Mouse (Mus musculus) kidney, embryonic 16.5 days (tissue): ENCODE measurements around the gene Cops4. TPM values are rescaled to one million over a fixed set of nuclear protein-coding genes. Genes with fewer than 3 reads are reported as not detected.

Experiments used
- ATAC-seq: fragments of 200-750 bp; cut with Nextera tagmentation; 2 replicates; pipeline ENCODE4 v1.8.0; 2017; ENCODE audit warnings: moderate TSS enrichment; ENCODE audit not compliant: low FRiP score, low TSS enrichment
- H3K27ac ChIP-seq: fragments of 300-500 bp; sonication (generic); 2 replicates; pipeline ENCODE4 v1.5.1; 2014; ENCODE audit warnings: low read length
- H3K27me3 ChIP-seq: fragments of 300-500 bp; sonication (generic); 2 replicates; pipeline ENCODE4 v1.6.1; 2014; ENCODE audit warnings: low read length, control low read depth, mixed read lengths; ENCODE audit not compliant: insufficient read depth
- H3K36me3 ChIP-seq: fragments of 300-500 bp; sonication (generic); 2 replicates; pipeline ENCODE4 v1.6.1; 2014; ENCODE audit warnings: low read length, control low read depth, mixed read lengths; ENCODE audit not compliant: insufficient read depth
- H3K4me1 ChIP-seq: fragments of 300-500 bp; sonication (generic); 2 replicates; pipeline ENCODE4 v1.6.1; 2014; ENCODE audit warnings: low read length, control low read depth, mixed read lengths; ENCODE audit not compliant: insufficient read depth
- H3K4me2 ChIP-seq: fragments of 300-500 bp; sonication (generic); replicated peaks from 2 replicates; pipeline ENCODE4 v1.6.1; 2014; ENCODE audit warnings: low read depth, low read length
- H3K4me3 ChIP-seq: fragments of 300-500 bp; sonication (generic); 2 replicates; pipeline ENCODE4 v1.5.1; 2014; ENCODE audit warnings: mild to moderate bottlenecking, low read length
- H3K9ac ChIP-seq: fragments of 300-500 bp; sonication (generic); replicated peaks from 2 replicates; pipeline ENCODE4 v1.6.1; 2014; ENCODE audit warnings: low read length
- H3K9me3 ChIP-seq: fragments of 300-500 bp; sonication (generic); 2 replicates; pipeline ENCODE4 v1.6.1; 2016; ENCODE audit warnings: low read length, control low read depth
- WGBS: fragments of 180-500 bp; shearing (Covaris S2); extraction: QIAGEN DNeasy Blood & Tissue Kit; methylation state at CpG from one replicate; pipeline ENCODE4 v1.1.7; 2014; 5-methylcytosine and 5-hydroxymethylcytosine counted together
- polyA plus RNA-seq: library from polyadenylated mRNA; unstranded; fragments of >200 nt; fragmentation: Nextera tagmentation; extraction: Ambion mirVana; gene quantifications from 2 replicates; pipeline ENCODE4 v1.2.1, GENCODE M21; 2015

Cops4 gene
- 191 and 193 TPM in 2 replicates for polyA plus RNA-seq

GRCm38 (mm10) chr5:100518049-100519026 is at the start of gene Cops4:
Gene Cops4 (plus strand): TSS chr5:100518309.
- Histone ChIP-seq H3K27me3 (no peaks in the 10 kb centered on the region), H3K9me3 (no peaks in the 10 kb centered on the region), H3K27ac (peak within 1 kb of the TSS; percentile 78), H3K4me2 (peak within 1 kb of the TSS; percentile 87), H3K9ac (peak within 1 kb of the TSS; percentile 85), H3K4me1 (peaks cover 20% of the 10 kb centered on the region), H3K4me3 (peak within 1 kb of the TSS; percentile 71), H3K36me3 (peaks cover 5% of the 10 kb centered on the region; the same call in 1 of the 2 replicates)
- WGBS, result under 1% methylated on average over 64 of the region's 64 CpGs
- peak; percentile 100 for ATAC-seq

- no peaks in the 10 kb centered on the region for H3K9me3 ChIP-seq
- no peak overlapping the region for H3K27ac ChIP-seq
- no peak overlapping the region for H3K4me3 ChIP-seq
- no peaks in the 10 kb centered on the region for H3K4me1 ChIP-seq
- WGBS, result 83% methylated on average over 3 of the region's 3 CpGs
- no peak overlapping the region for H3K4me2 ChIP-seq
- no peak overlapping the region for H3K9ac ChIP-seq
- peaks cover 16% of the 10 kb centered on the region; the same call in 1 of the 2 replicates for H3K36me3 ChIP-seq
- H3K27me3 ChIP-seq, result no peaks in the 10 kb centered on the region
- no peak for ATAC-seq
Observed at GRCm38 (mm10) chr5:100476328-100476727, 41.8 kb upstream of the Cops4 start.

- H3K27ac ChIP-seq, result no peak overlapping the region
- H3K9me3 ChIP-seq, result no peaks in the 10 kb centered on the region
- H3K4me2 ChIP-seq, result no peak overlapping the region
- no peaks in the 10 kb centered on the region for H3K4me1 ChIP-seq
- peaks cover 12% of the 10 kb centered on the region; the same call in 1 of the 2 replicates for H3K36me3 ChIP-seq
- H3K9ac ChIP-seq, result no peak overlapping the region
- WGBS, result 80% methylated on average over 9 of the region's 9 CpGs
- no peak for ATAC-seq
- no peaks in the 10 kb centered on the region for H3K27me3 ChIP-seq
- H3K4me3 ChIP-seq, result no peak overlapping the region
Observed at GRCm38 (mm10) chr5:100477604-100478003, 40.5 kb upstream of the Cops4 start.

GRCm38 (mm10) chr5:100483569-100483968 is 34.5 kb upstream of the Cops4 start:
- Histone ChIP-seq H3K27me3 (no peaks in the 10 kb centered on the region), H3K4me1 (no peaks in the 10 kb centered on the region), H3K4me2 (no peak overlapping the region), H3K27ac (no peak overlapping the region), H3K9ac (no peak overlapping the region), H3K4me3 (no peak overlapping the region), H3K9me3 (no peaks in the 10 kb centered on the region), H3K36me3 (peaks cover 16% of the 10 kb centered on the region; the same call in 1 of the 2 replicates)
- no peak for ATAC-seq

- Histone ChIP-seq H3K9ac (no peak overlapping the region), H3K4me2 (no peak overlapping the region), H3K27ac (no peak overlapping the region), H3K4me3 (no peak overlapping the region), H3K36me3 (peaks cover 14% of the 10 kb centered on the region; the same call in 1 of the 2 replicates), H3K27me3 (no peaks in the 10 kb centered on the region), H3K9me3 (no peaks in the 10 kb centered on the region), H3K4me1 (peaks cover 18% of the 10 kb centered on the region)
- no peak for ATAC-seq
- WGBS, result 83% methylated on average over 2 of the region's 2 CpGs
Observed at GRCm38 (mm10) chr5:100487120-100487519, 31.0 kb upstream of the Cops4 start.

GRCm38 (mm10) chr5:100488231-100488630 is 29.9 kb upstream of the Cops4 start:
- Histone ChIP-seq H3K4me2 (no peak overlapping the region), H3K9me3 (no peaks in the 10 kb centered on the region), H3K9ac (no peak overlapping the region), H3K27me3 (no peaks in the 10 kb centered on the region), H3K36me3 (peaks cover 13% of the 10 kb centered on the region; the same call in 1 of the 2 replicates), H3K4me1 (peaks cover 18% of the 10 kb centered on the region), H3K27ac (no peak overlapping the region), H3K4me3 (no peak overlapping the region)
- no peak for ATAC-seq
- 95% methylated on average over 3 of the region's 3 CpGs for WGBS

- H3K9me3 ChIP-seq, result no peaks in the 10 kb centered on the region
- H3K27me3 ChIP-seq, result no peaks in the 10 kb centered on the region
- H3K4me3 ChIP-seq, result no peak overlapping the region
- 82% methylated on average over 2 of the region's 2 CpGs for WGBS
- H3K9ac ChIP-seq, result no peak overlapping the region
- H3K4me2 ChIP-seq, result no peak overlapping the region
- peaks cover 8% of the 10 kb centered on the region; the same call in 1 of the 2 replicates for H3K36me3 ChIP-seq
- ATAC-seq, result no peak
- no peak overlapping the region for H3K27ac ChIP-seq
- H3K4me1 ChIP-seq, result peaks cover 18% of the 10 kb centered on the region
Observed at GRCm38 (mm10) chr5:100489340-100489739, 28.8 kb upstream of the Cops4 start.

GRCm38 (mm10) chr5:100491704-100492103 is 26.4 kb upstream of the Cops4 start:
- H3K27ac ChIP-seq, result 0 out of 2 replicates have a peak overlapping the region, but pooled peaks have one; percentile 52
- no peak overlapping the region for H3K9ac ChIP-seq
- ATAC-seq, result peak; percentile 85
- H3K4me1 ChIP-seq, result peaks cover 18% of the 10 kb centered on the region
- 13% methylated on average over 4 of the region's 4 CpGs for WGBS
- no peaks in the 10 kb centered on the region for H3K9me3 ChIP-seq
- H3K27me3 ChIP-seq, result no peaks in the 10 kb centered on the region
- H3K4me2 ChIP-seq, result no peak overlapping the region
- no peak overlapping the region for H3K4me3 ChIP-seq
- H3K36me3 ChIP-seq, result no peaks in the 10 kb centered on the region

GRCm38 (mm10) chr5:100498436-100499180 is 19.5 kb upstream of the Cops4 start:
- Histone ChIP-seq H3K4me1 (peaks cover 18% of the 10 kb centered on the region), H3K27me3 (no peaks in the 10 kb centered on the region), H3K36me3 (no peaks in the 10 kb centered on the region), H3K4me2 (peak overlapping the region; percentile 96), H3K9ac (peak overlapping the region; percentile 87), H3K27ac (peak overlapping the region; percentile 51), H3K9me3 (no peaks in the 10 kb centered on the region), H3K4me3 (peak overlapping the region; percentile 85)
- ATAC-seq, result peak; percentile 83
- WGBS, result under 1% methylated on average over 45 of the region's 46 CpGs
